Mouse (Mus musculus): Measurements from ENCODE around the gene Rrm1.
A peak's percentile ranks its signal among the peaks of the same experiment; 100 is the strongest.
"Not testable (repeated sequence)": the region's sequence is repeated elsewhere in the genome, so short reads cannot be mapped to it uniquely, and the experiment has no call there.

The Rrm1 gene

DNA sequence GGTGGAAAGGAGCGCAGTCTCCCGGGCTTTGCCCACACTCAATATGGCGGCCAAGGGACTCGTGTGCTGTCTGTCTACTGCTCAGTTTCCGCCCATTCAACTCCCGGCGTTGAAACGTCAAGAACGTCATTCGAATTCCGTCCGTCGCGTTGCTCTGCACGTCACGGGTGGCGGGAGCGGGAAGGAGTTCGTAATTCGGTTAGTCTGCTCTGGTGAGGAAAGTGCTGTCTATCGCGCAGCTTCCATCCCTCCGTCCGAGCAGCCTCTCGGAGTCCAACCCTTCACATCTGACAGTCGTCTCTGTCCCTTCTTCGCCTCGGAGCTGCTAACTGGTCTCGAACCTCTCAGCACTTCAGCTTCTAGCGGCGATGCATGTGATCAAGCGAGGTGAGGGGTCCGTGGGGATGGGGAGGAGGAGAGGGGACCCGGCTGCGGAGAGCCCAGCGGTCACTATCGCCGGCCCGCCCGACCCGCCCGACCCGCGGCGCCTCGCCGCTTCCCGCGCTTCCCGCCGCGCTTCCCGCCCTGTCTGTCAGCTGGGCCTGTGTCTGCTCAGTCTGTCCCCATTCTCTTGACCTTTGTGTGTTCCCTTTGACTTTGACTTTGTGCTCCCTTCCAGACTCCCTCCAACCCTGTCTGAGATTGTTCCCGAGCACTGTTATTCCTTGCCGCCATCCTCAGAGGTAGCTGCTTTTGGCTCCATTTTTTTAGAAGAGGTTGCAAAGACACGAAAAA lies at the start of gene Rrm1:
TSS of gene Rrm1 (plus strand) at position 39 of the 735 bp plus-strand sequence.
- DNase-seq (ENCODE audit: low spot score in 2 of 2) = peak; percentile 86 to 90

DNA sequence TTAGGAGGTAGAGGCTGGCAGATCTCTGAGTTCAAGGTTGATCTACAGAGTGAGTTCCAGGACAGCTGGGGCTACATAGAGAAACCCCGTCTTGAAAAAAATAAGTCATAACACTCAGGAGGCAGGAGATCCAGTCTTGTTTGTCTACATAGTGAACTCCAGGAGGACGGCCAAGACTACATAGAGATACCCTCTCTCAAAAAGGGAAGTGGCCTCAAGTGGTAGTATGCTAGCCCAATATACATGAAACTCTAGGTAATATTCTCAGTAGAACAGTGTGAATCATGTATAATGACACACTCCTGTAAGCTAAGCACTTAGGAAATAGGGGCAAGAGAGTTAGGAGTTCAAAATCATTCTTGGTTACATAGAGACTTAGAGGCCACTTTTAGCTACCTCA lies 47.6 kb upstream of the Rrm1 start:
- DNase-seq (ENCODE audit: low spot score in 2 of 2) = no peak

DNA sequence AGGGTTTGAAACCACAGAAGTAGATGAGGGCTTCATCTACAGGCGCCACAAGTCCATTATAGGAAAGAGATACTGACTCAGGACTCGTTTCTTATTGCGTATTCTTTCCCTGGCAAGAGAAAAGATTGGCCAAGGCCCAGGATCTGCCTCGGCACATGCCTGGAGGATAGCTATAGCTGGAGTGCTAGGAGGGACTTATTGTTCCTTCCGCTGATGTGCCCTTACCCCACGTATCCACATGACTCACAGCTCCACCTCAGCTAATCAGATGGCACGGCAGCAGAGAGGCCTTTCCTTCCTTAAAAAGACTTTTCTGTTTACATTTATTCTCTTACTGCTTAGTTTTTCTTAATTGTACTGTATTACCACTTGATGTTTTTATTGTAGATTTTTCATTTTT lies 45.6 kb upstream of the Rrm1 start:
- no peak for DNase-seq (ENCODE audit: low spot score in 2 of 2)

DNA sequence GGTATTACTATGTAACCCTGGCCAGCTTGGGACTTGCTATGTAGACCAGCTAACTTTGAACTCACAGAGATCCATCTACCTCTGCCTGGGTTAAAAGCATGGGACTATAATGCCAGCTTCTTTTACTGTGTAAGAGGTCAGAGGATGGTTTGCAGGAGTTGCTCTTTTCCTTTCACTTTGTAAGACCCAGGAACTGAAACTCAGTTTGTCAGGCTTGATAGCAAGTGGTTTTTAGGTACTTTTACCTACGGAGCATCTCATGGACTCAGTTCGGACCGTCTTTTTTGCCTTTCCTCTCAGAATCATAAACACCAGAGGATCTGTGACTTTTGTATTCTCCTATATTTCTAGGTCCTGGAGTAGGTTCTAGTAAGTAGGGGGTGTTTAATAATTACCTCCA lies 45.2 kb upstream of the Rrm1 start:
- no peak for DNase-seq (ENCODE audit: low spot score in 2 of 2)

DNA sequence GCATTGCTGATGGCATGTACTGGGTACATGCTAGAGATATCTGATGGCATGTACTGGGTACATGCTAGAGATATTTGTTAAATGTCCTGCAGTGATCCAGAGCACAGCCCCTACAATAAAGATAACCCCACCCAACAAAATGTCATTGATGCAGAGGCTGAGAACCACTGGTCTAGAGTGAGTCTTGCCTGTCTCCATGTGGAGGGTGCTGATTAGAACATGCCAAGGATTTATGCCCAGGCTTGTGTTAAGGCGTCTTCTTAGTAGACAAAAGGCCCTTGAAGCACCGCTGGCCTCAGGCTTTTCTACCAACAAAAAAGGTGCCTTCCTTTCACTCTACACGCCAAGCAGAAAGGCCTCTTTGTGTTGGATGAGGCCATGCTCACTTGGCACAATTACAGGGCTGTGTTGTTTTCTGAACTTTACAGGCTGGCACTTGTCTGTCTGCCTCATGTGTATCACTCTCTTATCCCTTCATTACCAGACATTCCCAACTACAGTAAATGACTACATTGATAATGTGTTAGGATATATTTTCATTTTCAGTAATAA lies 42.2 kb upstream of the Rrm1 start:
- no peak for DNase-seq (ENCODE audit: low spot score in 2 of 2)

DNA sequence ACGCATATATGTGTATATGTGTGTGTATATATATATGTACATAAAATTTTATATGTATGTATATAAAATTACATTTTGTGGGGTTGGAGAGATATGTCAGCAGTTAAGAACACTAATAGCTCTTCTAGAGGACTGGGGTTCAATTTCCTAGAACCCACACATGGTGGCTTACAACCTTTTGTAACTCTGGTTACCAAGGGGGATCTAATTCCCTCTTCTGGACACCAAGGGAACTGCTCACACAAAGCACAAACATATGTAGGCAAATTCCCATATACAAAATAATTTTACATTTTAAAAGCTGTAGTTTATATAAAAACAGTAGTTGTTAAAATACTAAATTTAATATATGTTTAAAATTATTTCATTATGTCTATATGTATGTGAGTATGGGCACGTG lies 37.4 kb upstream of the Rrm1 start:
- no peak for DNase-seq (ENCODE audit: low spot score in 2 of 2)

DNA sequence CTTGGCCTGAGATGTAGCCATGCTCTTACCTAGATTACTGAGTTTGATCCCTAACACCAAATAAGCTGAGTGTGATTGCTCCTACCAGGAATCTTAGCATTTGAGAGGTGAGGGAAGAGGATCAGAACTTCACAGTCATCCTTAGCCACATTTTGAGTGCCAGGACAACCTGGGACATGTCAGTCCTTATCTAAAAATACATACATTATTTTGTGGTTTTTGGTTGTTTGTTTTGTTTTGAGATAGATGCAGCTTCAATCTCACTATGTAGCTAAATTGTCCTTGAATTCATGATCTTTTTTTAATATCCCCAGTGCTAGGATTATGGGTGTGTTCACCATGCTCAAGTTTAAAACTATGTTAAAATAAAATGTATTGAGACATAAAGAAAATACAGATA lies 34.1 kb upstream of the Rrm1 start:
- DNase-seq (ENCODE audit: low spot score in 2 of 2) = no peak

DNA sequence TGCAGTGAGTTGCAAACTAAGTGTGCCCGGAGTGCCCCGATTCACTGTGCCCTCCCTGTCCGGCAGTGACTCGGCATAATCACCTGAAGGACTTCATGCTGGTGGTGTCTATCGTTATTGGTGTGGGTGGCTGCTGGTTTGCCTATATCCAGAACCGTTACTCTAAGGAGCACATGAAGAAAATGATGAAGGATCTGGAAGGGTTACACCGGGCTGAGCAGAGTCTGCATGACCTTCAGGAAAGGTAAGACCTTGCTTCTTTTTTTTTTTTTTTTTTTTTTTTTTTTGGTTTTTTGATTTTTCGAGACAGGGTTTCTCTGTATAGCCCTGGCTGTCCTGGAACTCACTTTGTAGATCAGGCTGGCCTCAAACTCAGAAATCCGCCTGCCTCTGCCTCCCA lies 26.2 kb upstream of the Rrm1 start:
- not testable (repeated sequence) for DNase-seq (ENCODE audit: low spot score in 2 of 2)

DNA sequence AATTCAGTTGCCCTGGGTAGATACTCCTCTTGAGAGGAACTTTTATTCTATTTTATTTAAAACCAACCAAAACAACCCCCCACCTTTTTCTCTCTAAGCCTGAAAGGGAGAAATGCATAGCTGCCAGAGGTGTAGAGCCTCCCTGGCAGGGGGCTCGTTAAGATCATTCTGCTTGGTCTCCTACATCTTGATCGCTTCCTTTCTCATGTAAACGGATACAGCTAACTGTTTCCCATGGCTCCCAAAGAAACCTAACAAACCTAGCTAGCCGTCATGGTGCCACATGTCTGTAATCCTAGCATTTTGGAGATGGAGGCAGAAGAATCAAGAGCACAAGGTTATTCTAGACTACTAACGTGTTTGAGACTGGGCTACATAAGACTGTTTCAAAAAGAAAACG lies 25.7 kb upstream of the Rrm1 start:
- DNase-seq (ENCODE audit: low spot score in 2 of 2) = no peak

DNA sequence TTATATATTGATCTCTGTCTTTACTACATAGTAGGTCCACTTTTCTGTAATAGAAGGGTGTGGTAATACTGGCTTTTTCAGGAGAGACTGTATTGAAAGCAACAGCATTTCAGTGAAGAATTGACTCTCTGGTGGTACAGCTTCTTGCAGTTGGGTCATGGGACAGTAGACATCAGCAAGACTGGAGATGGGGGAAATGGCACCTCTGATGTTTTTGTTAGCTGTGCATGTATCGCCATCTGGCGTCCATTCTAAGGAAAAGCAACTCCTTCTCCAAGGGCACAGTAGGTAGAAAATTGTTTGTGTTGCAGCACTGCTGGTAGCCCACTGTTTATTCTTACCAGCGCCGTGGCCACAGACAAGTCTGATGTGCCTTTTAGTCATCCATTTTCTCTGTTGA lies 24.1 kb upstream of the Rrm1 start:
- DNase-seq (ENCODE audit: low spot score in 2 of 2) = peak; percentile 55 to 62

DNA sequence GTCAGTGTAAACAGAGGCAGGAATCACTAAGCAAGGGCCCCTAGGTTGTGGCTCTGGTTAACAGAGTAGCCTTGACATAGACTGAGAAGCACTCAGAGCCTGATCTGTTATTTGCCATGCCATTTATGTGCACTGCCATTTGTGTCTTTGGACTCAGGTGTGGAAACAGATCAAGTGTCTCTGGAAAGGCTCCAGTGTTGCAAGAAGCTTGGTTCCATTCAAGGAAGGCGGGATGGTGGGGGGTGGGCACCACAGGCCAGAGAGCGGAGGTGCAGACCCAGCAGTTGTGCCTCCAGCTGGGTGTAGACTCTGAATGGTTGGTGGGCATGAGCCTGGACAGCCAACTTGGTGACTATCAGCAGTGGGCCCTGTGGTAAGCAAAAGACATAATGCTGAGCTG lies 19.5 kb upstream of the Rrm1 start:
- no peak for DNase-seq (ENCODE audit: low spot score in 2 of 2)

DNA sequence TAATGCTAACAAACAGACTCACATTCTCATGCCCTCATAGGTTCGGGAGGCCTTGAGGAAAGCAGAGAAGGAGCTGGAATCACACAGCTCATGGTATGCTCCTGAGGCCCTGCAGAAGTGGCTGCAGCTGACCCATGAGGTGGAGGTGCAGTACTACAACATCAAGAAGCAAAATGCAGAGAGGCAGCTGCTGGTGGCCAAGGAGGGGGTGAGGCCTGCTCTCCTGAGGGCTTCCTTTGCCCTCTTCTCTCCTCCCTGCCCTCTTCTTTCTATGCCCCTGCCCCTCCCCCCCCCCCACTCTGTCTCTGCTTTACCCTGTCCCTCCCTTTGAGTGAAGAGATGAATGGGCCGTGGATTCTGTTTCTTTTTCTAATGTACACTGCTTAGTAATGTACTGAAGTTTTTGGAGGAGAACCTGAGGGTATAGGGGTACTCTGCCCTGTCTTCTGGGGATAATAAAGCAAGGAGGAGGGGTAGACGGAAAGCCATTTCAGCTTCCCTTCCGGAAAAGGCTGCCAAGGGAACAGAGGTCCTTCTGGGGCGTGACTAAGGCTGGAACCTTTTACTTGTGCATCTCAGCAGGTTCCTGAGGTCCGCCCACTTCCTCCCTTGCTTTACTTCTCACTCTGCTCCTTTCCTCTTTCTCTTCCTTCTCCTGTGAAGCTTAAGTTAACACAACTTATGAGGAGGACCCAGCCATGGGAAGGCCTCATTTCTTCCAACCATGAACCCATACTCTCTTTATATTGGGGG lies 15.4 kb upstream of the Rrm1 start:
- no peak for DNase-seq (ENCODE audit: low spot score in 2 of 2)

DNA sequence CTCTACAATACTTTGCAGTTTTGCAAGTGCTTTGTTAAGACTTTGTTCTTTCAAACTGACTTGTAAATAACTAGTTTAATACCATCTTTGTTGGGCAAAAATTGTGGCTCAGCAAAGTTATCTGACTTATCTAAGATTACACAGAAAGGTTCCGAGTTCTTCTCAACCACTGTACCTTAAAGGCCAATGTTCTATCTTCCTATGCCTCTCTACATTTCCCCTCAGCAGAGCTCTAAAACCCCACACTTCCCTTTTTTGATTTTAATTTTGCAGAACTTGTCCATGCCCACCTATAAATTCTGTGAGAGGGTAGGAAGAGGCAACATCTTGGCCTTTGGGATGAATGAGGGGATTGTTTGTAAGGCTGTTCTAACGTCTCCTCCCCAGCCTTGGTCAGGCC lies 7.2 kb upstream of the Rrm1 start:
- DNase-seq (ENCODE audit: low spot score in 2 of 2) = no peak

DNA sequence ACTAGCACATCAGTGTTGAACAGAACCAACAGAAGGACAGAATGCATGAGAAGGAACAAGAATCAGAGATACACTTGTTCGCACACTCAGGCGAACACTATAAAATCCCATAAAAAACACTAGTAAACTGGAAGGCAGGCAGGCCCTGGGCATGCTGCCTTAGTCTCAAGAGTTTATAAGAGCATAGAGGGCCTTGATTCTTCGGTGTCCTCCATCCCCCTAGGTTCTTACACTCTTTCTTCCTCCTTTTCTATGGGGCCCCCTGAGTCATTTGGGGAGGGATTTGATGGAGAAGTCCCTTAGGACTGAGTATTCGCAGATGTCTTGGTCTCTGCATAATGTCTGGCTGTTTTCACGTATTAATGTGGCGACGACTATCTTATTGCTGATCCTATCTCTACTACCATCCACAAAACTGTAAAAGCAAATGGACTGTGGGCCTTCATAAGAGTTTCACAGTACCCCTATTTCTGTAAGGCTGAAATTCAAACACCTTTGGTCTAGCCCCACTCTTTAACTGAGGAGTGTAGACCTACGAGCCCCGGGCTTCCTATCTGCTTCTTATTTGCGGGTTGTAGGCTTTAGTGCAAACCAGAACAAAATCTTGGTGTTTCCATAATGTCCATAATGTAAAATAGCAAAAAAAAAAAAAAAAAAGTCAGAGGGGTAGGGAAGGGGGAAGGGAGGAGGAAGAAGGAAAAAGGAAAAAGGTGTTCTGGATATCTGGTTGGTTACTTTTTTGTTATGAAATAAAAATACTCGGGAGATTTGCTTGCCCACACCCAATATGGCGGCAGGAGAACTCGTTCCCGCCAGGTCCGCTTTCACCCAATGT lies 456 bp upstream of the Rrm1 start:
- DNase-seq (ENCODE audit: low spot score in 2 of 2) = no peak

DNA sequence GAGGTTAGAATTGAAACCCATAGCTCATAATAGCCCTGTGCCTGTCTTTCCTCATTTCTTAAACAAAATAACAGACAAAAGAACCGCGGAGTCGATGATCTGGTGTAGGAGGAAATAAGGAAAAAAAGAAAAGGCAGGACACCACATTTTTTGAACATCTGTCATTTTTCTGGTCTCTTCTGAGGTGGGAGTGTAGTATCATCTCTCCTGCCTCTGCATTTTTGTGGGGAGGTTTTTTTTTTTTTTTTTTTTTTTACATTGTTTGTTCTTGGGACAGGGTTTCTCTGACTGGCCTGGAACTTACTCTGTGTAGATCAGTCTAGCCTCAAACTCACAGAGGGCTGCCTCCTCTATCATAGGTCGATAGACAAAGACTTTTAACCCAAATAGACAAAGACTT lies 937 bp downstream of the Rrm1 start:
- DNase-seq (ENCODE audit: low spot score in 2 of 2) = no peak

DNA sequence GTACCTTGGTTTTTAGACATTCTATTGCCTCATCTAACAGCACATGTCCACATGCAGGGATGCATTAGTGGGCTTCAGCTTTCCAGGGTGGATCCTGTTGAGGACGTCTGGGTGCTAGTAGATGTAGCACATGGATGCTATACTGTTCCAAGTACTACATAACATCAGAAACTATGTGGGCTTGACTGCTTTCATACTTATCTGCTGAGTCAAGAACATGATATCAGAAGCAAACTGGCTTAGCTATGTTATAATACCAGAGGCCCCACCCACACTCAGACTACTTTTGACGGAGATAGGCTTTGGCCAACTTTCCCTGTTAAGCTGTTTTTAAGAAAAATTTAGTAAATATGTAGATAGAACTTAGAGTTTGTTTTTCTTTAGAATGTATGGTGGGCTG lies 2.8 kb downstream of the Rrm1 start:
- DNase-seq (ENCODE audit: low spot score in 2 of 2) = no peak

DNA sequence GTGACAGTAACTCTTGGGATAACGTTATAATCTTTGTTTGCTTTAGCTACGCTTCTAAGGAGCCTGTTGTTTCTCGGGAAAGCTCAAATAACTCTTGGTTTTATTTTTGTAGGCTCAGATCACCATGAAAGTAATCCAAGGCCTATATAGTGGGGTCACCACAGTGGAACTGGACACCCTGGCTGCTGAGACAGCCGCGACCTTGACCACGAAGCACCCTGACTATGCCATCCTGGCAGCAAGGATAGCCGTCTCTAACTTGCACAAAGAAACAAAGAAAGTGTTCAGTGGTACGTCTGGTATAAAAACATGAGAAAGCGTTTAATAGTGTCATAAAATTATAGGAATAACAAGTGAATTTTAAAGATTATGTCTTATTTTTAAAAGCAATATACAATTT lies 4.9 kb downstream of the Rrm1 start:
- DNase-seq (ENCODE audit: low spot score in 2 of 2) = no peak

DNA sequence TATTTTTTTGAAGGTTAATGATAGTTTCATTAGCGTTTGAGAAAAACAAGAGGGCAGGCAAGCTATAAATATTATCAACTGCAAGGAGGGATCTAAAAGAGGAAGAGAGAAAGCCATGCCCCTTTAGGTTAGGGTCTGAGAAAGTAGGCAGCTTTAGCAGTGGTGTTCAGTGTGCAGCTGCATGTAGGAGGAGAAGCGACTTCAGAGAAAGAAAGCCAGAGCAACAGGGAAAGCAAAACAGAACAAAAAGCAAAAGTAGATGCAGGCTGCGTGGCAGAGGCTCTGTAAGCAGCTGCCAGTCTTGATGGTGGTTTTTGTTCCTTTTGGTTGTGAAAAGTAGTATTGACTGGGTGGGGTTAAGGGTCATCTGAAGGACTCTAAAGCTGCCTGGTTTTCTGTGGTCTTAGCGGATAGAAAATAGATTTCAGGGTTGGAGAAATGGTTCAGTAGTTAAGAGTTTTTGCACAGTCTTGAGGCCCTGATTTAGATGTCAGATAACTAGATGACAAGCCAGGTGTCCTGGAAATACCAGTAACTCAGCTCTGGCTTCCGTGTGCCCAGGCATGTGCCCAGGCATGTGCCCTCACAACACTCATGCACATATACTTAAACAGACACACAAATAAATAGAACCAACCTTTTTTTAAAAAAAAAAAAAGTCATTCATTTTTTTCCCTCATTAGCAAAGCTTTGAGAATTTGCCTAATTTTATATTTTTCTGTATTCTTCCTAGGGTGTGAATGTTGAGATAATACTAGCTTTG lies 17.3 kb downstream of the Rrm1 start:
- peak in 1 of 2 experiments; percentile 14 for DNase-seq (ENCODE audit: low spot score in 2 of 2)

DNA sequence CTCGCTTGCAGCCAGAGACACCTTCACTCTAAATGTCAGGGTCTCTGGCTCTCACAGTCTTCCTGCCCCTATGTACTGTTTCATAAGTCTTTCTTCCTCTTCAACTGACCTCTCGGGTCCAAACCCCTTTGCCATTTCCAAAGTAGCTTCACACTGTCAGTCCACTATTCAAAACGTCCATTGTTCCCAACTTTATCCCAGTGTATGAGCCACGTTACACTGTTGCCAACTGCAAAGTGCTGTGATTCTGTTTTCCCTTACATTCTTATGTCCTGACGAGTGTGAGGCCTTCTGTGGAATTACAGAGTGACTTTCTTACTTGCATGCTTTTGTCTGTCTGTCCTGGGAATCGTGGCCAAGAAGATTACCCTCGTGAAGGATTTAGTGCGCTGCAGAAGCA lies 26.1 kb downstream of the Rrm1 start:
- DNase-seq (ENCODE audit: low spot score in 2 of 2) = no peak

DNA sequence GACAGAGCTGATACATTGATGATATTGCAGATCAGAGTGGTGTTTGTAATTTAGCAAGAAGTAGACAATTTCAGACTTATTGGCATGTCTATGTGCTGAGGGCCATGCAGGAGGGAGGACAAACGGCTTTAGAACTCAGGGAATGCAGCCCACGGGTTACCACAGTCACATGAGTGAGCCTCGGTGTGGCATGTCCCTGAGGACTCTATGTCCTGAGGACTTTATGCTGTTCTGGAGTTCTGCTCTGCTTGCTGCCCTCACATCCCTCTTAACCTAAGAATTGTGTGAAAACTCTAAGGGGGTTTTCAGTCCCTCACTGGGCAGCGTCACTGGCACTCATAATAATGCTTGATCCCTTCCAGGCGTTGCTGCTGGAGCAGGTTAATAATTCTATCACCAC lies 31.2 kb downstream of the Rrm1 start:
- DNase-seq (ENCODE audit: low spot score in 2 of 2) = no peak

DNA sequence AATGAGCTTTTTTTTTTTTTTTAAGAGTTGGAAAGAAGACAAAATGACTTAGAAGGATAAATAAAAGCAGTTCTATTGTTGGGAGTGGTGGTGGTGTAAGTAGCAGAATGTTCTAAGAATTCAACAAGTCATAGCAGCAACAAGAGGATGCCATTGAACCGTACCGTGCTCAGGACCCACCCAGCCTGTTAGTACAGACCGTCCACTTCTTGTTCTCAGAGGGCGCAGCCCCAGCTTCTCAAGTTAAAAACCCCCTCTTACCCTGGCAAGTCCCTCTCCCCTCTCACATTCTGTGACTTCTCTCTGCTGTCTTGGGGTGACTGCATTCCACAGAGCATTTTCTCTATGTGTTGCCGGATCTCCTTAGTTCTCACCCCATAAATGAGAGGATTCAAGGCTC lies 35.1 kb downstream of the Rrm1 start:
- DNase-seq (ENCODE audit: low spot score in 2 of 2) = no peak

DNA sequence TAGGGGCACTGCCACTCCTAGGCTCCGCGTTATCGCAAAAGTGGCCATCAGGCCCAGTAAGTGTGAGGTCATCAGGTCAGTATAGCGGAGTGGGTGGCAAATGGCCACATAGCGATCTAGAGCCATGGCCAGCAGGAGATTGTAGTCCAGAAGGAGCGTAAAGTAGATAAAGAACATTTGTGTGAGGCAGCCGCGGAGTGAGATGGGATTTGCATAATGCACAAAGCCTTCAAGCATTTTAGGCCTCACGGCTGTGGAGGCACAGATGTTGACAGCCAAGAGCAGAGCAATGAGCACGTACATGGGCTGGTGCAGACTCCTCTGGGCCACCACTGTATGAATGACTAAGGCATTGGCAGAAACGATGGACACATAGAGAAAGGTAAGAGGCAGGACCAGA lies 35.9 kb downstream of the Rrm1 start:
- no peak for DNase-seq (ENCODE audit: low spot score in 2 of 2)

All from natural killer cell, adult 2 months (primary cell).